Mouse (Mus musculus): Measurements from ENCODE around the gene Thsd7b.

- TF ChIP-seq POLR2A (IDR thresholded peaks at IDR 0.05; ENCODE audit: low read depth, low read length): no peak
- no peak for TF ChIP-seq CTCF (IDR thresholded peaks at IDR 0.05; ENCODE audit: extremely low read depth, insufficient read length, insufficient replicate concordance, low read depth, low read length)
Observed at GRCm38 (mm10) chr1:129955478-129955877, 682.4 kb downstream of the Thsd7b start.

Measured in small intestine, adult 2 months (tissue).